Mouse (Mus musculus) liver, embryonic 15.5 days (tissue): ENCODE results near the gene Tln2. TPM values are rescaled to one million over a fixed set of nuclear protein-coding genes. Genes with fewer than 3 reads are reported as not detected.
"Not testable (repeated sequence)": the region's sequence is repeated elsewhere in the genome, so short reads cannot be mapped to it uniquely, and the experiment has no call there.

Experiments used
- ATAC-seq: fragments of 200-750 bp; cut with Nextera tagmentation; 2 replicates; pipeline ENCODE4 v1.8.0; 2017; ENCODE audit warnings: moderate number of reproducible peaks, mild to moderate bottlenecking, moderate library complexity; ENCODE audit not compliant: insufficient read depth
- H3K27ac ChIP-seq: fragments of 300-500 bp; sonication (generic); replicated peaks from 2 replicates; pipeline ENCODE4 v1.5.1; 2015; ENCODE audit warnings: mild to moderate bottlenecking, inconsistent platforms
- H3K27me3 ChIP-seq: fragments of 300-500 bp; sonication (generic); 2 replicates; pipeline ENCODE4 v1.6.1; 2015; ENCODE audit warnings: mild to moderate bottlenecking, inconsistent platforms
- H3K36me3 ChIP-seq: fragments of 300-500 bp; sonication (generic); replicated peaks from 2 replicates; pipeline ENCODE4 v1.6.1; 2015; ENCODE audit warnings: moderate library complexity, mild to moderate bottlenecking, inconsistent platforms
- H3K4me1 ChIP-seq: fragments of 300-500 bp; sonication (generic); replicated peaks from 2 replicates; pipeline ENCODE4 v1.6.1; 2015; ENCODE audit warnings: inconsistent platforms
- H3K4me2 ChIP-seq: fragments of 300-500 bp; sonication (generic); 2 replicates; pipeline ENCODE4 v1.6.1; 2015; ENCODE audit warnings: moderate library complexity, mild to moderate bottlenecking, inconsistent platforms
- H3K4me3 ChIP-seq: fragments of 300-500 bp; sonication (generic); replicated peaks from 2 replicates; pipeline ENCODE4 v1.5.1; 2015; ENCODE audit warnings: mild to moderate bottlenecking, inconsistent platforms
- H3K9ac ChIP-seq: fragments of 300-500 bp; sonication (generic); 2 replicates; pipeline ENCODE4 v1.6.1; 2015; ENCODE audit warnings: moderate library complexity, mild to moderate bottlenecking, inconsistent platforms
- H3K9me3 ChIP-seq: fragments of 300-500 bp; sonication (generic); replicated peaks from 2 replicates; pipeline ENCODE4 v1.6.1; 2016; ENCODE audit warnings: inconsistent platforms
- WGBS: fragments of 180-500 bp; shearing (Covaris S2); methylation state at CpG from one replicate; pipeline ENCODE4 v1.1.7; 2015; ENCODE audit warnings: mixed read lengths; ENCODE audit not compliant: insufficient replicate concordance; 5-methylcytosine and 5-hydroxymethylcytosine counted together
- polyA plus RNA-seq: library from polyadenylated mRNA; unstranded; fragments of >200 nt; fragmentation: Nextera tagmentation; extraction: Ambion mirVana; gene quantifications from 2 replicates; pipeline ENCODE4 v1.2.1, GENCODE M21; 2015

The Tln2 gene
- polyA plus RNA-seq, 1 experiment from 2014 or later: 2.7 TPM

GRCm38 (mm10) chr9:67300346-67300745 lies 259.2 kb downstream of the Tln2 start:
- Histone ChIP-seq H3K27ac (no peak overlapping the region), H3K4me2 (no peak overlapping the region), H3K4me3 (no peak overlapping the region), H3K27me3 (no peaks in the 10 kb centered on the region), H3K9me3 (no peaks in the 10 kb centered on the region), H3K4me1 (no peaks in the 10 kb centered on the region), H3K36me3 (0 out of 2 replicates have a peak, but pooled peaks cover 3% of the 10 kb centered on the region), H3K9ac (no peak overlapping the region)
- no peak for ATAC-seq
- WGBS: 43% methylated on average over 3 of the region's 3 CpGs

GRCm38 (mm10) chr9:67299164-67299563 lies 260.3 kb downstream of the Tln2 start:
- no peak for ATAC-seq
- Histone ChIP-seq H3K9me3 (no peaks in the 10 kb centered on the region), H3K27ac (no peak overlapping the region), H3K4me1 (no peaks in the 10 kb centered on the region), H3K4me2 (no peak overlapping the region), H3K36me3 (0 out of 2 replicates have a peak, but pooled peaks cover 3% of the 10 kb centered on the region), H3K9ac (no peak overlapping the region), H3K4me3 (no peak overlapping the region), H3K27me3 (no peaks in the 10 kb centered on the region)
- 79% methylated on average over 6 of the region's 6 CpGs for WGBS

- H3K27ac ChIP-seq: no peak overlapping the region
- ATAC-seq: no peak
- H3K4me3 ChIP-seq: no peak overlapping the region
- no peaks in the 10 kb centered on the region for H3K27me3 ChIP-seq
- no peak overlapping the region for H3K4me2 ChIP-seq
- no peaks in the 10 kb centered on the region for H3K9me3 ChIP-seq
- 0 out of 2 replicates have a peak, but pooled peaks cover 3% of the 10 kb centered on the region for H3K36me3 ChIP-seq
- H3K4me1 ChIP-seq: no peaks in the 10 kb centered on the region
- no peak overlapping the region for H3K9ac ChIP-seq
- 74% methylated on average over 6 of the region's 6 CpGs for WGBS
Observed at GRCm38 (mm10) chr9:67297236-67297889, 262.1 kb downstream of the Tln2 start.

- Histone ChIP-seq H3K4me3 (no peak overlapping the region), H3K9me3 (no peaks in the 10 kb centered on the region), H3K27me3 (no peaks in the 10 kb centered on the region), H3K36me3 (no peaks in the 10 kb centered on the region), H3K27ac (no peak overlapping the region), H3K9ac (no peak overlapping the region), H3K4me1 (no peaks in the 10 kb centered on the region), H3K4me2 (no peak overlapping the region)
- no peak for ATAC-seq
- WGBS: 62% methylated on average over 4 of the region's 4 CpGs
Observed at GRCm38 (mm10) chr9:67287457-67287856, 272.0 kb downstream of the Tln2 start.

GRCm38 (mm10) chr9:67286801-67287200 lies 272.7 kb downstream of the Tln2 start:
- Histone ChIP-seq H3K27ac (no peak overlapping the region), H3K4me3 (no peak overlapping the region), H3K4me2 (no peak overlapping the region), H3K9me3 (no peaks in the 10 kb centered on the region), H3K4me1 (no peaks in the 10 kb centered on the region), H3K36me3 (no peaks in the 10 kb centered on the region), H3K27me3 (no peaks in the 10 kb centered on the region), H3K9ac (no peak overlapping the region)
- 67% methylated on average over 3 of the region's 3 CpGs for WGBS
- no peak for ATAC-seq

GRCm38 (mm10) chr9:67285544-67285943 lies 274.0 kb downstream of the Tln2 start:
- H3K36me3 ChIP-seq: no peaks in the 10 kb centered on the region
- 52% methylated on average over 3 of the region's 3 CpGs for WGBS
- H3K4me2 ChIP-seq: no peak overlapping the region
- ATAC-seq: no peak
- no peak overlapping the region for H3K9ac ChIP-seq
- H3K27ac ChIP-seq: no peak overlapping the region
- no peaks in the 10 kb centered on the region for H3K9me3 ChIP-seq
- H3K27me3 ChIP-seq: no peaks in the 10 kb centered on the region
- no peak overlapping the region for H3K4me3 ChIP-seq
- no peaks in the 10 kb centered on the region for H3K4me1 ChIP-seq

- Histone ChIP-seq H3K4me3 (no peak overlapping the region), H3K9me3 (no peaks in the 10 kb centered on the region), H3K9ac (no peak overlapping the region), H3K27ac (no peak overlapping the region), H3K4me1 (no peaks in the 10 kb centered on the region), H3K27me3 (no peaks in the 10 kb centered on the region), H3K36me3 (no peaks in the 10 kb centered on the region), H3K4me2 (no peak overlapping the region)
- ATAC-seq: no peak
- WGBS: 60% methylated on average over 6 of the region's 6 CpGs
Observed at GRCm38 (mm10) chr9:67281812-67282211, 277.7 kb downstream of the Tln2 start.

- not testable (repeated sequence) for H3K4me3 ChIP-seq, H3K9me3 ChIP-seq, H3K27ac ChIP-seq, H3K9ac ChIP-seq, ATAC-seq, H3K4me2 ChIP-seq, H3K4me1 ChIP-seq, H3K36me3 ChIP-seq, H3K27me3 ChIP-seq
Observed at GRCm38 (mm10) chr9:67280311-67280710, 279.2 kb downstream of the Tln2 start.

- no peak overlapping the region for H3K4me3 ChIP-seq
- no peak overlapping the region for H3K4me2 ChIP-seq
- no peaks in the 10 kb centered on the region for H3K4me1 ChIP-seq
- 75% methylated on average over 6 of the region's 6 CpGs for WGBS
- no peaks in the 10 kb centered on the region for H3K36me3 ChIP-seq
- H3K9me3 ChIP-seq: no peaks in the 10 kb centered on the region
- no peak for ATAC-seq
- no peak overlapping the region for H3K27ac ChIP-seq
- no peak overlapping the region for H3K9ac ChIP-seq
- no peaks in the 10 kb centered on the region for H3K27me3 ChIP-seq
Observed at GRCm38 (mm10) chr9:67276446-67276845, 283.1 kb downstream of the Tln2 start.

GRCm38 (mm10) chr9:67274296-67274695 lies 285.2 kb downstream of the Tln2 start:
- ATAC-seq: no peak
- Histone ChIP-seq H3K4me3 (no peak overlapping the region), H3K36me3 (no peaks in the 10 kb centered on the region), H3K4me2 (no peak overlapping the region), H3K27me3 (no peaks in the 10 kb centered on the region), H3K4me1 (no peaks in the 10 kb centered on the region), H3K27ac (no peak overlapping the region), H3K9ac (no peak overlapping the region), H3K9me3 (no peaks in the 10 kb centered on the region)
- 27% methylated on average over 3 of the region's 3 CpGs for WGBS

GRCm38 (mm10) chr9:67273362-67273761 lies 286.1 kb downstream of the Tln2 start:
- Histone ChIP-seq H3K9ac (no peak overlapping the region), H3K4me2 (no peak overlapping the region), H3K9me3 (no peaks in the 10 kb centered on the region), H3K4me1 (no peaks in the 10 kb centered on the region), H3K4me3 (no peak overlapping the region), H3K36me3 (no peaks in the 10 kb centered on the region), H3K27ac (no peak overlapping the region), H3K27me3 (no peaks in the 10 kb centered on the region)
- no peak for ATAC-seq

- no peaks in the 10 kb centered on the region for H3K9me3 ChIP-seq
- H3K4me2 ChIP-seq: no peak overlapping the region
- no peak for ATAC-seq
- no peaks in the 10 kb centered on the region for H3K36me3 ChIP-seq
- H3K27me3 ChIP-seq: no peaks in the 10 kb centered on the region
- H3K27ac ChIP-seq: no peak overlapping the region
- 61% methylated on average over 7 of the region's 7 CpGs for WGBS
- H3K9ac ChIP-seq: no peak overlapping the region
- no peak overlapping the region for H3K4me3 ChIP-seq
- no peaks in the 10 kb centered on the region for H3K4me1 ChIP-seq
Observed at GRCm38 (mm10) chr9:67270734-67271133, 288.8 kb downstream of the Tln2 start.
